Mouse (Mus musculus) CD4-positive, CD25-positive, alpha-beta regulatory T cell, adult 4 months (primary cell): ENCODE measurements around the gene Nectin1. TPM values are rescaled to one million over a fixed set of nuclear protein-coding genes. Genes with fewer than 3 reads are reported as not detected.

Experiments
- ATAC-seq: one replicate; pipeline ENCODE4 v1.8.0; 2017
- polyA plus RNA-seq, 2 experiments: library from polyadenylated mRNA; unstranded; fragments of 100-300 nt; shearing (Covaris generic); gene quantifications; one replicate each; pipeline ENCODE4 v1.2.1; 2017

Nectin1 gene
- polyA plus RNA-seq, 2 experiments from 2014 or later: 0.34 to 0.48 TPM

DNA sequence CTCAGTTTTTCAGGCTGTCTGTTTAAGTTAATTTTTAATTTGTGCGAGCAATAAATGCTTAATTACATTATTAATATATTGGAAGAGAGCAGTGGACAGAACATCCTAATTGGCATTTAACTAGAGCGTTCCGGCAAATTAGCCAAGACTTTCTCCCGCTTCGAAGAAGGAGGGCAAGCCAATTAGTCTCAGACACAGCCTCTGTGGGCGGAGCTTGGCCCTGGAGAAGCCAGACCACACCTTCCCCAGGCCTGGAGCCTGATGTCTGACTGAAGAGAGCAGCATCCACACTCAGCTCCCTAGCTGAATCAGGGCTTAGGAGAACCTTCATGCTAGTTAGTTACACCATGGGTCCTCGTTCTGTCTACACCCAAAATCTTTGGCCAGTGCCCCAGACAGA, 64.8 kb downstream of the Nectin1 start:
- ATAC-seq: no peak

DNA sequence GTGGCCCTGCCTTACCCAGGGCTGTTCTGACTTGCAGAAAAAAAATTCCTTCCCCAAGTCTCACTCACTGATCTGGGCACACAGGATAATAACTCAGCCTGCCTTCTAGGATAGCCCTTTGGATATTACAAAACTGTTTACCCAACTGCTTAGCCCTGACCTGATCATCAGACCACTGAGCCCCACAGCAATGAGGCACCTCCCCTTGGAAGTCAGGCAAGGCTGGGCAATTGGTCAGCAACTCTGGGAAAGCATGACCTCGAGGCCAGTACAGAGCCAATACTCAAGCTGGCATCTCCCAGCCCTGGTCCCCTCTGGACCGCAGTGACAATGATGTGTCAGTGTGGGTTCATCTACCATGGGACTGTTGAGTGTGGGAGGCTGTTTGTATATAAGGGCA, 69.4 kb downstream of the Nectin1 start:
- ATAC-seq: no peak

DNA sequence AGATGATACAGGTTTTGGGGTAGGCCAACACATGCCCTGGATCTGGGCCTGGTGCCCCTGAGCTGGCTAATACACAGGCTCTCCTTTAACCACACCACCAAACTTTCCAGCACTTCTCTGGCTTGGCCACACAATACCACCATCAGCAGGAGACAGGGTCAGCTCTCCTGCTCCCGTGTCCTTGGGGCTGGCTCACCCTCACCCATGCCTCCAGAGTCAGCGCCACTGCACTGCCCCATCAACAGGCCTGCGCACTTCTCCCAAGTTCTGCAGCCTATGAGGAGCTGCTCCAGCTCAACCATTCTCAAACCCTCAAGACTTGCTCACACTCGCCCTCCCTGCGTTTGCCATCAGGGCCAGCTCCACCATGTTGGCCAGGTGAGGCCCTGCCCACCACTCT, 78.4 kb downstream of the Nectin1 start:
- ATAC-seq: no peak

DNA sequence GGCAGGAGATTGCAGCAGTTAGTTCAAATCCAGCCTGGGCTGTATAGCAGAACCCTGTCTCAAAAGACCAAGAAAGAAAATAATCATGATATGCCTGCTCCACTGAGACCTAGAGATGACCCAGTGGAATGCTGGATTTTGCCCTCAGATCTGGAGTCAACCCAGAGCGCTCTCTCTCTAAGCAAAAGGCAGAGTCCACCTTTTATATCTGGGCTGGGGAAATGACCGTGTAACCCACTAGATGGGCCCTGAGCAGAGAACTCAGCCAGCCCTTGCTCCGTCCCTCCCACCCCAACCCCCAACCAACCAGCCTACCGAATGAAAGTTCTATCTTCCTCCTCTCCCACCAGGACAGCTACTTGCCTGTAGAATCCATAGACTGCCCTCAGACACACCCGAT, 81.4 kb downstream of the Nectin1 start:
- no peak for ATAC-seq

DNA sequence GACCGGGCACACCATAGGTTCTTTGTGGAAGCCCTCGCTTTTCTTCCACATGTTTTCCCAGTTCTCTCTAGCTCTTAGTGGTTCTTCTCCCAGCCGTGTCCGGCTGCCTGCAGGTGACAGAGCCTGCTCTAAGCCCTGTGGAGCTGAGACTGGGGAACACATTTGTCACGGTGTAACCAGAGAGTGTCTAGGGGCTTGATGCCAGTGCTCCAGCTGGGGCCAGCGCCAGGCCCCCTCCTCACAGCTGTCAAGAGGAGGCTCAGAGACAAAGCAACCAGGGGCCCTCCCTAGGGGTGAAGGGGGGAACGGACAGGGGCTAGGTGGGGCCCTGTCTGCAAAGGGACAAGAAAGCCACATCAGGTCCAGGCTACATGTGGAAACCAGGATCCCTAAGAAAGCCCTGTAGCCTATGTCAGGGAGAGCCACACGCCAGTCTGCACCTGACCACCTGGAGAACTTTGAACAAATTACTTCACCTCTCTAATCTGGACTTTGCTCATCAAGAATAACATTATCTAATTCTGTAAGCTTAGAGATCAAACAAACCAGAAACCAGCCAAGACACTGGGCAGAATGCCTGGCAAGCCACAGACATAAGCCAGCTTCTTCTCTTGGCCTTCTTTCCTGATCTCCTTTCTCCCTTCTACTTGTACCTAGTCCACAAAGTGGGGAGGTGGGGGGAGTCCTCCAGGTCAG, 82.9 kb downstream of the Nectin1 start:
- ATAC-seq: no peak

DNA sequence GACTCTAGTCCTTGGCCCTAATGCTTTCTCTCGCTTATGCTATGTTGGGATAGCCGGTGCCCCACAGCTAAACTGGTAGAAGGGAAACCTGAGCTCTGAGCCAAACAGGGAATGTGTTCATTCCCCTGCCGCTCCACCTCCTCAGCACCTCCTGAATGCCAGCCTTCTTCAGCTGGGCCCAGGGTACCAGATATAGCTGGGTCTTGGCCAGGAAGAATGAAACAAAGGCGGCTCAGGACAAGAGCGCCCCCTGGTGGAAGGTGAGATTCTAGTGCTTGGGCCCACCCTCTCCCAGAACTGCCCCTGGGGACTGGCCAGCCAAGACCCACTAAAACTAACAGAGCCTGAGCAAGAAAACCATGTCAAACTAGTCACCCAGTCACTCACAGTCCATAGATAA, 83.8 kb downstream of the Nectin1 start:
- no peak for ATAC-seq

DNA sequence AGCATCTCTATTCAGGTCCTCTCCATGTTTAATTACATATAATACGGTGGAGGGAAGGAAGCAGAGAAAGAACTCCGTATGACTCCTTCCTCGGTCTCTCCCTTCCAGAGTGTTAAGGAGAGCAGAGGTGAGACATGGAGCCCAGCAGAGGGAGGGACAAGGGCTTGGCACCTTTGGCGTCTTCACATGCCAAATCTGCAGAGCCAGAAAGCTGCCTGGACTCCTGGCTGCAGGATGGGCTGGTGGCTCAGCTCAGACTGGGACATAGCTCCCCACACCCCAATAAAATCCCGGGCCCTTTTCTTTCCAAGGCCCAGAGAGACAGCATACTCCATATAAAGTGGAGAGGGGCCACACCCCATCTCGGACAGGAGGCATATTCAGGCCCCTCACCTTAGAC, 85.2 kb downstream of the Nectin1 start:
- no peak for ATAC-seq

DNA sequence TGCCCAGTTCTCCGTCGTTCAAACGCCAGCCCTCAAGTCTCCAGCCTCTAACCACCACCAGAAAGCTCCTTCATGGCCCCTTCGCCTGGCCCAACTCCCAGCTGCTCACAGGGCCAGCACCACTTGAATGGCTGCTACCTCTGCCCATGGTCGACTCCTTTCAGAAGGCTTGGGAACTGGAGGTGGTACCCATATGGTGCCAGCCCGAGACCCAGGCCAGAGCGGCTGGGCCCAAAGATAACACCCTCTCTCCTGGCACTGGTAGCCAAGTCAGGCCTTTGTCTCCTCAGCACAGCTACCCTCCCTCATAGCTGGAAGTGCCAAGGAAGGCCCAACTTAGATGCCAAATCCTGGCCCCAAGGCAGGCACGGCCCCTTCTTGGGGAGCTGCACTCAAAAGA, 89.4 kb downstream of the Nectin1 start:
- ATAC-seq: no peak

DNA sequence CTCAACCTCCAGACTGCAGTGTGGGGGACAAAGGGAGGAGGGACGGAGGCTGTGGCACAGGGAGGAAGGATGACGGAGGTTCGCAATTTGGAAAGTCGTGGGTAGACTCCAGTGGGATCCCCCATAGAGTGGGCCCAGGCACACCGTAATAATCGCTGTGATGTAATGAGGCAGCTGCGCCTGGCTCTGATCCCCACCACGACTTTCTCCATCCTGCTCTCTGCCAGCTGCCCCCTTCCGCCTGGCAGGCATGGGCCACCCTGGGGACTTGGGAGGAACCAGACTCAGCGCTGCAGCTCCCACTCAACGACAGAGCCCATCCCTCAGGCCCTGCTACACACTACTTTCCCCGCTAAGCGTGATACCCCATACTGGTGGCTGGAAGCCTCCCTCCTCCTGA, 90.5 kb downstream of the Nectin1 start:
- ATAC-seq: no peak

DNA sequence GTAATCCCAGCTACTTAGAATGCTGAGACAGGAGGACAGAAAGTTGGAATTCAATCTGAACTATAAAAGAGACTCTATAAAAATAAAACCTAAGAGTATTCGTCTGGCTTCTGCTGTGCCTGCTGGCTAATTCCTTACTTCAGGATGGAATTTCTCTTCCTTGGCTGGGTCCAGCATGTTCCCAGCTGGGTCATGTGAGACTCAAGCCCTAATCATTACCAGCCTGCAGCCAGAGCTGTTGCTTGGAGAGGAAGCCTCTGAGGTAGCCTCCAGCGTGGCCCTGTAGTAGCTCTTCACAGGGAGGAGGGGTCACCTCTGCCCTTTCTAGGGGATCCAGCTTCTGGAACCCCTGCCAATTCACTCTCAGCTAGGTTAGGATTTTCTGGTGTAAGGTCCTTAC, 94.8 kb downstream of the Nectin1 start:
- no peak for ATAC-seq

DNA sequence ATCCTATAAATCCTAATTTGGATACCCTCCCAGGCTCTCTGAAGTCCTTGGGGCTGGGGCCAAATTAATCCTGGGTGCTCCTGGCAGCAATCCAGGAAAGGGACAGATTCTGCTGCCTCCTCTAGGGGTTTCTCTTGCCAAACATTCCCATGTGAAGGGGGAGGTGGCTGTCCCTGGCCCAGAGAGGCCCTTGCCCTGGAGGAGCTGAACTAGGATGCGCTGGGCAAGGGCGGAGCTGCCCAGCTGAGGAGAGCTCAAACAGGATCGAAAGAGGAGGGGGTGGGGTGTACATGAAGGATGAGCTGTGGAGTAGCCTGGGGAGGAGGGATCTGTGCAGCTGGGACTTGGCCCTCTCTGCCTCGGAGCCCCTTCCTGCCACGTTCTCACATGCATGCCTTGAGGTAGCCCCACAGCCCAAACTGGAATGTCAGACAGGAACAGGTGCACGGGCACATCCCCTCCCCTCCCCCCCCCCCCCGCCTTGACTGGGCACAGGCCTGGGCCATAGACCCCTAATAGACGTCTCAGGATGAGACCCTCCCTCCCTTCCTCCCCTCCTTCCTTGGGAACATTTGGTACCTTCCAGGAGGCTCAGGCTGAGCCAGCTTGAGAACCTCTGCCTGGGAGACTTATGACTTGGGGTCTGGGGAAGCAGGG, 99.3 kb downstream of the Nectin1 start:
- no peak for ATAC-seq

DNA sequence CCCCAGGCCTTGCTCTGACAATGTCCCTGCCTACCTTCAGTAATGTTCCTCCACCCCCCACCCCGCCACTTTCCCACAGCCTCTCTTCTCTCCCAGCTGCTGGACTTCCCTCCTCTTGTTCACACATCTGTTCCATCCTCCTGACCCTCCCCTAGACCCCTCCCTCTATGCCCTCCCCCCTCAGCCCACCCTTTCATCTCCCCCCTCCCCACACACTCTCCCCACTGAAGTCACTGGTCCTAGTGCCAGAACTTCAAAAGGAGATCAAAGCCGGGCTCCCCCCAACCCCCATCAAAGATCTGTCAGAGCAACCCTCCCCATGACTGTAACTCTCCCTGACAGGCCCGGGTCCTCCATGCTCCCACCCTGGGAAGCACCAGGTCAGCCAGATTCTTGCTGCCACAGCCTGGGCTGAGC, 99.9 kb downstream of the Nectin1 start:
- ATAC-seq: no peak

DNA sequence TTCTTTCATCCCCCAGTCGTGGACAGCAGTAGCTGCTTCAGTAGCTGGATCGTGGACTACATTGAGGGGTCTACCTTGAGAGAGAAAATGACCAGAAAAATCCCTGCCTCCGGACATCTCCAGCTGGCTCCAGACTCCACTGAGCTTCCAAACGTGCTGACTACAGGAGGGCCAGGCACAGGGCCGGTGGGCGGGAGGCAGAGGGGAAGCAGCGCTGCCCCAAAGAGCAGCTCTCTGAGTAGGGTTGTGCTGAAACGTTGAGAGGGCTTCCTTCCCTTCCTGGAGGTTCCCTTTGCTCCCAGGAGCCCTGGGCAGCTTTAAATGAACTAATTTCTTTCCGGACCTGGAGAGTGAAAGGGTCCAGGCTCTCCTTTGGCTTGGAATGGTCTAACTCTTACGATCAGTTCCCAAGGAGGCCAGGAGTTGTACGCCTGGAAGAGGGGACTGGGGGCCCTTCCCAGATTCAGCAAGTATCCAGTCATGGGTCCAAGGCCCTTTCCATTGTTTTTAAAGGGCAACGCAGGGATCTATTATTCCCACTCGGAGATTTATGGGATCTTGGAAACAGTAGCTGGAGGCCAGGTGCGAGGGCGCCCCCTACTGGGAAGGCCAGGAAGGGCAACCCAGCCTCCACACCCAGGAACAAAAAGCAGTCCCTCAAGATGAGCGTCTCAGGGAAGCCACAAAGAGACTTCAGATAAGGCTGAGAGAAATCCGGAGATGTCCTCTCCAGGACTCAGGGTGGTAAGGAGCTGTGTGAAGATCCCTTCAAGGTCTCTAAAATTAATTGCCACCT, 102.1 kb downstream of the Nectin1 start:
- ATAC-seq: no peak

DNA sequence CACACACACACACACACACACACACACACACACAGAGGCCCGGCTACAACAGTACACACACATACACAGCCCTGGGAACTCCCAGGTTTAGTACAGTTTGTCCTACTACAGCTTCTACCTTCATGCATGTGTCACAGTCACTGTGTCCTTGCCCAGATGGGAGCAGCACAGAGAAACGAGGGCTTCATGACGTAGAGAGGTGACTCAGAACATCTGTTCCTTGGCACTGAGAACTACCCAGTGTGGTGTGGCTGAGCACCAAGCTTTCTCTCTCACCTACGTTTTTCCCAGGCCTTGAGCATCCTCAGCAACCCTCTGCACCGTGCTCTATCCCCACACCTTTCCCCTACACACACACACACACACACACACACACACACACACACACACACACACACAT, 104.1 kb downstream of the Nectin1 start:
- no peak for ATAC-seq

DNA sequence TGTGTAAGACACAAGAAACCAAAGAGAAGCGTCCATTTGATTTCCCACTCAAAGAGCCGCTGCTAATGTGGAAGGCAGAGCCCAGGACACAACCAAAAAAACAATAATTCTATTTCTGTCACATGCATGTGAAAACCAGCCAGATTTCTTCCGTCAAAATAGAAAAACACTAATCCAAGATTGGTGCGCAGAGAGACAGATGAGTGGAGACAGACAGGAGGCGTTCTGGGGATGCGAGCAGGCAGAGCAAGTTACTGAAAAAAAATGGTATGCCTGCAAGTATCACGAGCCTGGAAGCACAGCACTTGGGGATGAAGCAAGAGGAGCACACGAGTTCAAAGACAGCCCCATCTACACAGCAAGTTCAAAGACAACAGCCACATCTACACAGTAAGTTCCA, 106.5 kb downstream of the Nectin1 start:
- ATAC-seq: no peak

DNA sequence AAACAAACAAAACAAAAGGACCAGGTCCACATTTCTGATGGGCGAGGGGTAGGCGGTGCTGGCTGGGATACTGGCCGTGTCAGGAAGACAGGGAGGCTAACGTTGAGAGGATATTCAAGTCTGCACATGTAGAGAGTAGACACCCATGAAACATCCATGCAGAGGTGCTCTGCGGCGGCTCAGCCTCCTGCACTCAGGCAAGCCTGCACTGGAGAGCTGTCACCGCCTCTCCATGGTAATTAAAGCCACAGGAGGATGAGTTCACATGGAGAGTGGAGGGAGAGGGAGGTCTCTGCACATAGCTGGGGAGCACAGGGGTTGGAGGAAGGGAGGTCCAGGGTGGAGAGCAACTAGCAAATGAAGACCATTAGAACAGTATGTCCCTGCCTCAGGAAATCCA, 107.4 kb downstream of the Nectin1 start:
- no peak for ATAC-seq

DNA sequence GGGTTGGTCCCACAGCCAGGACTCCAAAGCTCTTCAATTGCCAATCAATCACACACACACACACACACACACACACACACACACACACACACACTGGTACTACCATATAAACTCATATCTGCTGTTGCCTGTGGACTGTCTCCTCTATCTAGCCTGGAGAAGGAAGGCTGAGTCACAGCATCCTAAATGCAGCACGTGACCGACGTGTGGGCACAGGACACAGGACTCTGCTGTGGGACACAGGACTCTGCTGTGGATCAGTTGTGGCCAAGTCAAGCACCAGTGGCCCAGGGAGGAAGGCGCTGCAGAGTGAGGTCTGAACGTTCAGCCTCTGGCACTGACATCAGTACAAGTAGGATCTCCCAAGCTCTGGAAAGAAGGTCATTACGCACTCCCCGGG, 112.1 kb downstream of the Nectin1 start:
- ATAC-seq: no peak
